Mouse (Mus musculus) cortical plate, adult 2 months (tissue): ENCODE measurements at regions not wholly inside any gene's neighbourhood (a gene's known extent, or its start where the extent isn't known, plus 50 kb on each side); places are given as distances from the start of the nearest gene placed in this dataset.

Source experiments
- CTCF ChIP-seq: fragments of 200-500 bp; IDR thresholded peaks from 2 replicates; pipeline ENCODE4 v1.5.1; 2011; ENCODE audit warnings: mild to moderate bottlenecking, control low read depth, low read length; ENCODE audit not compliant: insufficient read depth; ENCODE audit errors: extremely low read depth
- POLR2A ChIP-seq: fragments of 200-500 bp; IDR thresholded peaks from 2 replicates; pipeline ENCODE4 v1.6.1; 2011; ENCODE audit warnings: mild to moderate bottlenecking, low read length, control low read depth; ENCODE audit not compliant: insufficient read depth; ENCODE audit errors: extremely low read depth

DNA sequence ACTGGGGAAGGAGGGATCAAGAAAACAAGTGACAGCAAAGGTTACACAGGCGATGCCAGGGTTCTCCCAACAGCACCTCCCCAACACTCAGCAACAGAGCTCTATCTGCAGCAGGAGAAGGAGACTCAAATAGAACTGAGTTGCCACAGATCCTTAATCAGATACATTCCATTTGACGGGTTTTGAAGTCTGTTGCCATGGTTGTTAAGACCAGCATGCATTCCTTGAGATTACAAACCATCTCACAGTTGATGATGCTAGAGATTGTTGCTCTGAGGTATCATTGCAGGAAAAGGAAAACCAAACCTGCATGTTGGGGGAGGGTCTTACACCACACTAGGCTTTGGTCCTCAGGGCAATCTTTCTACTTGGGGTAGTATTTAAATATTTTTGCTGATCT is 78.8 kb upstream of the Zfp462 start:
- TF ChIP-seq POLR2A = no peak
- TF ChIP-seq CTCF = no peak
